Mouse (Mus musculus) kidney, postnatal 10 days (tissue): ENCODE results near the gene C030005K15Rik.
"Not testable (repeated sequence)": the region's sequence is repeated elsewhere in the genome, so short reads cannot be mapped to it uniquely, and the experiment has no call there.

Experiments
- DNase-seq: peaks from one replicate; pipeline ENCODE4 v3.0.0; 2021; ENCODE audit warnings: mixed read lengths

The C030005K15Rik gene

GRCm38 (mm10) chr10:97726655-97727054 lies at the start of gene C030005K15Rik:
Gene C030005K15Rik, minus strand, starts transcription at chr10:97726755.
- not testable (repeated sequence) for DNase-seq

GRCm38 (mm10) chr10:97768171-97768749 lies 41.7 kb upstream of the C030005K15Rik start:
- no peak for DNase-seq

GRCm38 (mm10) chr10:97753821-97754220 lies 27.3 kb upstream of the C030005K15Rik start:
- no peak for DNase-seq

- no peak for DNase-seq
Measured at GRCm38 (mm10) chr10:97747231-97747630, 20.7 kb upstream of the C030005K15Rik start.

GRCm38 (mm10) chr10:97725929-97726328 lies 626 bp downstream of the C030005K15Rik start:
- no peak for DNase-seq

GRCm38 (mm10) chr10:97722709-97723108 lies 3.8 kb downstream of the C030005K15Rik start:
- no peak for DNase-seq

- peak; percentile 80 for DNase-seq
Measured at GRCm38 (mm10) chr10:97720625-97721024, 5.9 kb downstream of the C030005K15Rik start.

GRCm38 (mm10) chr10:97718021-97718420 lies 8.5 kb downstream of the C030005K15Rik start:
- DNase-seq, result no peak

GRCm38 (mm10) chr10:97717233-97717632 lies 9.3 kb downstream of the C030005K15Rik start:
- no peak for DNase-seq

- no peak for DNase-seq
Measured at GRCm38 (mm10) chr10:97715289-97715906, 11.2 kb downstream of the C030005K15Rik start.

GRCm38 (mm10) chr10:97714584-97714983 lies 12.0 kb downstream of the C030005K15Rik start:
- DNase-seq, result no peak

- peak; percentile 56 for DNase-seq
Measured at GRCm38 (mm10) chr10:97712687-97713086, 13.9 kb downstream of the C030005K15Rik start.

GRCm38 (mm10) chr10:97704562-97704961 lies 22.0 kb downstream of the C030005K15Rik start:
- DNase-seq, result peak; percentile 69

GRCm38 (mm10) chr10:97702321-97702720 lies 24.2 kb downstream of the C030005K15Rik start:
- DNase-seq, result no peak

- DNase-seq, result no peak
Measured at GRCm38 (mm10) chr10:97693398-97694135, 33.0 kb downstream of the C030005K15Rik start.

- DNase-seq, result no peak
Measured at GRCm38 (mm10) chr10:97692913-97693312, 33.6 kb downstream of the C030005K15Rik start, which contains the start of gene Ccer1. Gene Ccer1, plus strand, starts transcription at chr10:97693059.

- DNase-seq, result no peak
Measured at GRCm38 (mm10) chr10:97689425-97689824, 37.1 kb downstream of the C030005K15Rik start.

GRCm38 (mm10) chr10:97687198-97687597 lies 39.4 kb downstream of the C030005K15Rik start:
- DNase-seq, result no peak

GRCm38 (mm10) chr10:97682981-97683380 lies 43.6 kb downstream of the C030005K15Rik start:
- DNase-seq, result no peak
